Mouse (Mus musculus): ENCODE data around the gene B3galnt1. TPM values are rescaled to one million over a fixed set of nuclear protein-coding genes. Genes with fewer than 3 reads are reported as not detected.

Gene B3galnt1
- total and polyA plus RNA-seq, 3 experiments = not detected

DNA sequence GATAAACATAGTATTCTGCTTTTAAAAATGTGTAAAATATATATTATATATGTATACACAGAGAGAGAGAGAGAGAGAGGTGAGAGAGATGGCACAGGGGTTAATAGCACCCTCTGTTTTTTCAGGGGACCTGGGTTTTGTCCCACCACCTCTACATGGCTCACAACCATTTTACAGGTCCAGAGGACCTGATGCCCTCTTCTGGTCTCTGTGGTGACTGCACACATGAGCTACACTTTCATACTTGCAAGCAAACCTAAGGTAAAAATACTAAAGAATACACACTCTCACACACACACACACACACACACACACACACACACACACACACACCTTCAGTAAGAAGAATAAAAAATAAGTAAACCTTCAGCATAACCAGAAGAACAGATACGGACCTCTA, 20.0 kb downstream of the B3galnt1 start:
- H3K9me3 ChIP-seq (replicated peaks; ENCODE audit: insufficient read depth, low read length) = no peaks in the 10 kb centered on the region
- no peak overlapping the region for H3K4me3 ChIP-seq (ENCODE audit: control insufficient read depth in 1 of 2, insufficient read depth in 1 of 2, low read depth in 2 of 2, low read length in 2 of 2)
- no peaks in the 10 kb centered on the region for H3K27me3 ChIP-seq (ENCODE audit: control insufficient read depth in 1 of 2, insufficient read depth in 2 of 2, low read length in 2 of 2)
- H3K4me1 ChIP-seq (ENCODE audit: control insufficient read depth in 1 of 2, insufficient read depth in 2 of 2, low read length in 2 of 2) = no peaks in the 10 kb centered on the region
- no peak for DNase-seq (ENCODE audit: low read depth, low spot score)
- no peak overlapping the region for H3K9ac ChIP-seq (ENCODE audit: control insufficient read depth, low read depth, low read length, poor library complexity, severe bottlenecking)
- no peaks in the 10 kb centered on the region for H3K79me2 ChIP-seq (ENCODE audit: control insufficient read depth, insufficient read depth, low read length, poor library complexity)
- H3K36me3 ChIP-seq (ENCODE audit: control insufficient read depth in 1 of 2, insufficient read depth in 2 of 2, low read length in 2 of 2) = no peaks in the 10 kb centered on the region
- no peak overlapping the region for H3K27ac ChIP-seq (ENCODE audit: control insufficient read depth, low read depth, low read length)
- TF ChIP-seq KAT2A (conservative IDR thresholded peaks at IDR 0.05; ENCODE audit: low read depth, low read length) (no peak), MYC (IDR thresholded peaks at IDR 0.05; ENCODE audit: low read depth, low read length) (no peak), USF2 (IDR thresholded peaks at IDR 0.05; ENCODE audit: borderline replicate concordance in 1 of 2, insufficient read depth in 1 of 2, low read depth in 1 of 2, low read length in 2 of 2) (no peak), MAFK (IDR thresholded peaks at IDR 0.05; ENCODE audit: borderline replicate concordance, low read depth, low read length) (no peak), TAL1 (IDR thresholded peaks at IDR 0.05; ENCODE audit: low read length) (no peak), EP300 (IDR thresholded peaks at IDR 0.05; ENCODE audit: low read depth in 1 of 2, low read length in 2 of 2) (no peak), MAZ (IDR thresholded peaks at IDR 0.05; ENCODE audit: low read depth, low read length) (no peak), RCOR1 (IDR thresholded peaks at IDR 0.05; ENCODE audit: low read depth, low read length) (no peak), TCF12 (IDR thresholded peaks at IDR 0.05; ENCODE audit: low read depth, low read length) (no peak), MAX (IDR thresholded peaks at IDR 0.05; ENCODE audit: low read length) (no peak), MEF2A (IDR thresholded peaks at IDR 0.05; ENCODE audit: extremely low read depth, insufficient replicate concordance, low read depth, low read length, poor library complexity, severe bottlenecking) (no peak), ELF1 (IDR thresholded peaks at IDR 0.05; ENCODE audit: low read depth, low read length) (no peak)

DNA sequence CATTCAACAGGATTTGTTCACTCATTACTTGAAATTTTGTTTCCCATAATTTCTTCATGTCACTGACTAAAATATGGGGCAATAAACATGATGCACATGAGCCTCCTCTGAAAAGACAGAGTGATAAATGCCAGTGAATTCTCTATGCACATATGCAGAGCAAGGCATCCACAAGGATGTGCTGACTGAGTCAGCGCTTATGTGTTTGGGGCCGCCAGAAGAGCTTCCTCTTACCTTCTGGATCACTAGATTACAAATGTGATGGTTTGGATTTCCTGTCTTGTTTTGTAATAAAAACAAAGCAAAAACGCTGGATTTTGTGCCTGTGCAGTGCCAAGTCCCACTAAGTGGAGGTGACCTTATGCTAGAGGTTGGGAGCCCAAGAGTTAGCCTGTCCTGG, 22.0 kb downstream of the B3galnt1 start:
- Histone ChIP-seq H3K27ac (ENCODE audit: control insufficient read depth, low read depth, low read length) (no peak overlapping the region), H3K4me3 (ENCODE audit: control insufficient read depth in 1 of 2, insufficient read depth in 1 of 2, low read depth in 2 of 2, low read length in 2 of 2) (no peak overlapping the region), H3K79me2 (ENCODE audit: control insufficient read depth, insufficient read depth, low read length, poor library complexity) (no peaks in the 10 kb centered on the region), H3K36me3 (ENCODE audit: control insufficient read depth in 1 of 2, insufficient read depth in 2 of 2, low read length in 2 of 2) (no peaks in the 10 kb centered on the region), H3K9me3 (replicated peaks; ENCODE audit: insufficient read depth, low read length) (no peaks in the 10 kb centered on the region), H3K9ac (ENCODE audit: control insufficient read depth, low read depth, low read length, poor library complexity, severe bottlenecking) (no peak overlapping the region), H3K4me1 (ENCODE audit: control insufficient read depth in 1 of 2, insufficient read depth in 2 of 2, low read length in 2 of 2) (no peaks in the 10 kb centered on the region), H3K27me3 (ENCODE audit: control insufficient read depth in 1 of 2, insufficient read depth in 2 of 2, low read length in 2 of 2) (no peaks in the 10 kb centered on the region)
- no peak for TF ChIP-seq MAZ (IDR thresholded peaks at IDR 0.05; ENCODE audit: low read depth, low read length)
- no peak for TF ChIP-seq POLR2AphosphoS2 (IDR thresholded peaks at IDR 0.05; ENCODE audit: low read length)
- no peak for TF ChIP-seq RCOR1 (IDR thresholded peaks at IDR 0.05; ENCODE audit: low read depth, low read length)
- TF ChIP-seq HCFC1 (IDR thresholded peaks at IDR 0.05; ENCODE audit: low read depth, low read length) = no peak
- TF ChIP-seq SIN3A (IDR thresholded peaks at IDR 0.05; ENCODE audit: low read length) = no peak
- TF ChIP-seq NELFE (IDR thresholded peaks at IDR 0.05; ENCODE audit: low read depth, low read length) = no peak
- no peak for TF ChIP-seq GABPA (IDR thresholded peaks at IDR 0.05; ENCODE audit: low read depth, low read length)
- TF ChIP-seq UBTF (IDR thresholded peaks at IDR 0.05; ENCODE audit: borderline replicate concordance, insufficient read depth, low read depth, low read length) = no peak
- TF ChIP-seq RAD21 (IDR thresholded peaks at IDR 0.05; ENCODE audit: low read depth, low read length) = no peak
- no peak for TF ChIP-seq NRF1 (IDR thresholded peaks at IDR 0.05; ENCODE audit: insufficient read depth, low read depth, low read length, poor library complexity, severe bottlenecking)
- TF ChIP-seq TBP (IDR thresholded peaks at IDR 0.05; ENCODE audit: low read depth, low read length) = no peak
- no peak for TF ChIP-seq JUND (IDR thresholded peaks at IDR 0.05; ENCODE audit: low read depth, low read length)
- no peak for TF ChIP-seq POLR2A (IDR thresholded peaks at IDR 0.05; ENCODE audit: control insufficient read depth in 1 of 2, insufficient read depth in 1 of 2, low read depth in 1 of 2, low read length in 2 of 2, poor library complexity in 1 of 2)
- no peak for TF ChIP-seq MXI1 (IDR thresholded peaks at IDR 0.05; ENCODE audit: low read depth, low read length)
- no peak for DNase-seq (ENCODE audit: low read depth, low spot score)
